Mouse (Mus musculus) kidney, postnatal 25 days (tissue): ENCODE data around the gene Itm2b.
A peak's percentile ranks its signal among the peaks of the same experiment; 100 is the strongest.

Source experiments
- DNase-seq, 2 experiments: peaks; one replicate each; pipeline ENCODE4 v3.0.0; 2021; ENCODE audit warnings: mixed read lengths in 2 of 2

Gene Itm2b

DNA sequence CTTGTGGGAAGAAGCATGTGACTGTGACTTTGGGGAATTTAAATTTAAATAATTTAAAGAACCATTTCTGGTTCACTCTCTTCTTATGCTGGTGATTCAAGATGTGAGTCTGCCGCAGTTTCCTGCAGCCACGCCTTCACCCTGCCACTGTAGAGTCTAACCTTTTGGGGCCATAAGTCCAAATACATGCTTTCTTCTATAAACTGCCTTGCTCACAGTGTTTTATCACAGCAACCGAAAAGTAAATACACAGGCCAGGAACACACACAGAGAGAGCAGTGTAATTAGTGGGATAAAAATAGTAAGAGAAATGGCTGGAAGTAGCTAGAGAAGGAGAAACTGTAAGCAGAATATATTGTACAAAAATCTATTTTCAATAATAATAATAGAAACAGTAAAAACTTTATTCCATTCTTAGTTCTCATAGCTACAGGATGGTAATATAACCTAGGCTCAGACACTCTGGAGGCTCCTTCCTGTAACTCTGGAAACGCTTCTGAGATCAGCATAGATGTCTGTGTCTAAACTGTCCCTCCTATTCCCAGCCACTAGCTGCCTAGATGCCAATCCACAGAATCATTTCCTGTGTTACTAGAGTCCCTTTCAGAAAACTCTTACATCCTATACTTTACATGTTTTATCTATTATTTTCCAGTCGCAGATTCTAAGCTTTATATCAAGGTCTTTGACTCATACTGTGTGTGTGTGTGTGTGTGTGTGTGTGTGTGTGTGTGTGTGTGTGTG, 9.3 kb upstream of the Itm2b start:
- DNase-seq: no peak

DNA sequence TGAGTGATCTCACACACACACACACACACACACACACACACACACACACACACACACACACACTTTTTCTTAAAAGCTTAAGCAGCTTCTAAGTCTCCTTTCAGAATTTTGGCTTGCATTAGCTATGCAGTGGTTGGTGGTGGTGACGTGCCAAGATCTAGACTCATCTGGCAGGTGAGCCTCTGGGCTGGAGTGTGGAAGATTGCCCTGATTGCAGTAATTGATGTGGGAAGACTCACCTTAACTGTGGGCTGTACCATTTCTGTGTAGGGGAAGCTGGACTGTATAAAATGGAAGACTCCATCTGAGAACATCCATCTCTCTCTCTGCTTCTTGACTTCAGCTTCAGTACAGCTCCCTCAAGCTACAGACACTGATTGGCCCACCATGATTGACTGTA, 6.4 kb upstream of the Itm2b start:
- DNase-seq: no peak

DNA sequence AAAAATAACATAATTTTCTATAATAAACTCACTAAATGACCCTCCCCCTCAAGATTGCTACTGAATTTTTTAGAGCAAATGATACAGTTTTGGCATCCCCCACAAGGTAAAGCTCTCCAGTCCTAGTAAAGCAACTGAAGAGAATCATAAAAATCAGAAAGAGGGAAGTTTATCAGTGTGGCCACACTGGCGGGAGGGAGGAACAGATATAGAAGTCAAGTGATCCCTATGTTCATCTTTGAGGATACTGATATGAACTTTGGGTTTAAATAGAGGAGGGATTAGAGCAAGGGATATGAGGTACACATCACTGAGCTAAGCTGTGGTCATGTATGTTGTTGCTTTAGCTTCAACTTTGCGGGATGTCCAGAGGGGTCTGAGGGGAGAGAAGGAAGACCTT, 5.1 kb upstream of the Itm2b start:
- DNase-seq: no peak

DNA sequence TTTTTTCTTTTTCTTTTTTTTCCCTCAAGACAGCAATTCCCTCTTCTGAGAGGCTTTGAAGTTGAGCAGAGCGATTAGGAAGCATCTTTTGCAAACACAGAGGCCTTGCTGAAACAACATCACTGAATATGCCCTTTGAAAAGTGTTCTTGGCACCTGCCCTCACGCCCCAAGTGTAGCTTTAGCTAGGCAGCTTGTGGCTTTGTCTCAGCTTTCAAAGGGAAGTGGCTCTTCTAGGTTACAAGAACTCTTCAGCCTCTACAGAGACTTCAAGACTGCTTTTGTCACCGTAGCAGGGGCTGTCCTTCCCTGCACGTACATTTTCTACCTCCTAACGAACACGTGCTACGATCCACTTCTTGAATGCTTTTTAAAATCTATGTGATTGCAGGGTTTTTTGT, 4.0 kb upstream of the Itm2b start:
- DNase-seq: no peak

DNA sequence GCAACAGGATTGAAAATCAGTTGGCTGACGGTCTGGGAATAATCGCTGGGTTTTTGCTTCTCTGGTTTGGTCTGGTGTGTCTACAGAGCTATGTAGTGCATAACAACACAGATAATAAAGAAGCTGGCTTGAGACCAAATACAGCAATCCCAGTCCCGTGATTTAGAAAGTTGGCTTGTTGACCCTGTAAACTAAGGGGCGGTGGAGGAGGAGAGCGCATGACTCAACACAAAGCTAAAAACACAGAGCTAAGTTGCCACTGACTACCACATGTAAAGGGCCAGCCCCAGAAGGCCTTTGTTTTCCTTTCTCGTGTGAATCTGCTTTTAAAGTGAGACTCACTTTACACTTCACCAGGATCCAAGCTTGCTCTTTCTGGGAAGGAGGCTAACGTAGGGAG, 3.5 kb upstream of the Itm2b start:
- peak; percentile 65 to 77 for DNase-seq

DNA sequence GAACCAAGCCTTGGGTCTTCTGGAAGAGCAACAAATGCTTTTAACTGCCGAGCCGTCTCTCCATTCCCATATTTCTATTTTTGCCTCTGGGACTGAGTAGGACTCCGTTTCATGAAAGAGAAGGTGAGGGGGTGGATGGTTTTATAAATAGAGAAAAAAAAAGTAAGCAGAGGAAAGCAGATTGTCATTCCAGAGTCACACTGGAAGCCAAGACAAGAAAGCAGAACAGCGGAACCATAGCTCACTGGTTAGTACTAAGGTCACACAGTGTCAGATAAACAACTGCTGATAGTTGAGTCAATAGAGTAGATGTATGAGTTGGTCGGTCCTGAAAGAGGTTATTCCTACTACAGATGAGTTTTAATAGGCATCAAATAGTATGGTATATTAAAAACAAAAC, 1.4 kb upstream of the Itm2b start:
- no peak for DNase-seq

DNA sequence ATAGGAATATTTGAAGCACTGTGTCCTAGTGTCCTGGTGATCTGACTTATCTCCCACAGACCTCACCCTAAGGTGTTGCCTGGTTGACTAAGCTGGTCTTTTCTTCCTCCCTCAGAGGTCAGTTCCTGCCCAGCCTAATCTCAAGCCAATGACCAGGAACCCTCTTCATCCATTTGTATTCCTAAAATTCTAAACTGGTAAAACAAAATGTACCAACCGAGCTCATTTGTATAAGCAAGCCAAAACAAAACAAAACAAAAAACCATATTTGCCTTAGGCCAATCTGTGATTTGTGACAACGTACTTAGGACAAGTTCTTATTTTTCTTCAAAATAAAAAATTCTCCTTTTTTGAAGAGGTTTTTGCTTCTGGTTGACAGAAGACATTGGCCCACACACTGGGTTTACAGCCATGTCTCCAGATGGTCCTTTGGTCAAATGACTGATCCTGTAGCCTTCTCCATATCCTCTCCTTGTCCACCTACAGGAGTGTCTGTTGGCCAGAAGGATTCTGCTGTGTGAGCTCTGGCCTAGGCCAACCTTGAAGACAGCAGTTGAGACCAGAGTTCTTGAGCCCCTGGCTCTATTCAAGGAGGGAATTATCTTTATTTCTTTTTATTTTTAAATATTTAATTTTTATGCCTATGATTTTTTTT, 758 bp upstream of the Itm2b start:
- peak in 1 of 2 experiments; percentile 52 for DNase-seq

DNA sequence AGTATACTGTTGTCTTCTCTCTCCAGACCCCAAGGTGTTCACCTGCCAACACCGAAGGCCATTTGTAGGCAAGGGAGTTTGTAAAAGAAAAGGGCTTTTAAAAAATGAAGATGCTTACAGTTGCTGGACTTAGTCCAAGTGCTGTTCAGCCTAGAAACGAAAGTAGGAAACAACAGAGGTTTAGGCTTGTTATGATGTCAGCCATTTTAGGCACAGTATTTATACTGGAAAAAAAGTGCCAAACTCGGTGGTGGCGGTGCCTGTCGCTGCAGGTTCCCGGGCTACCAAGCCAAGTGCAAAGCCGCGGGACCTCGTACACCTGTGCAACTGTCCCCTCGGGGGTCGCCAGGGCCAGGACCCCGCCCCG, 560 bp downstream of the Itm2b start:
- peak in 1 of 2 experiments; percentile 33 for DNase-seq

DNA sequence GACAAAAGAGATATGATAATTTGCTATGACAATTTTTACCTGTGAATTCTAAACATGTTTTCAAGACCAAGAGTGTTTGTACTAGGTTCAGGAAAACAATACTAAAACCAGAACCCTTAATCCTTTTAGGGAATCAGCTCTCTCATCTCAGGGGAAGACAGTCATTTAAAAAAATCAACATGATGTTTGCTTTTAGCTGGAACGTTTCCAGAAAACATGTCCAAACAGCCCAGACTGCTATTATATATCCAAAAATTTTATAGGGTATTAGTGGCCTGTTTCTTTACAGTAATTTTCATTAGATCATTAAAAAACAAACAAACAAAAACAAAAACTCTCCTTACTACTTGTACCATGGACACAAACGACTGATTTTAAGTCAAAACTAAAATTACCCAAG, 1.3 kb downstream of the Itm2b start:
- no peak for DNase-seq

DNA sequence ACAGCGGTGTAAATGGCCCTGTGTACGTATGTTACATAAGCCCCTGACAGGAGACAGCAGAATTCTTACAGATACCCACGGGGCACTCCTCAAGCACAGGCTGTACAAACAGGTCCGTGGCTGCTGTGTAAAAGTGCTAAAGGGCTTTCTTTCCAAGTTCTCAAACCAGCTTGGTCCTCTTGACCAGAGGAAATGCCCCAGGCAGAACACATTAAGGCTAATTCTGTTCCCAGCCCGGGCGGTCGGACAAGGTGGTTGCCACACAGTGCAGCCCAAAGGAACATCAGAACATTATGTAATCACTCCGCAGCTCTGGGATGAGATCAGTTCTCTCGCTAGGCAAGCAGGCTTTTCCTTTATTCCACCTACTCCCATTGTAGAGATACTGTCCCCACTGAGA, 2.4 kb downstream of the Itm2b start:
- DNase-seq: peak; percentile 65 to 89

DNA sequence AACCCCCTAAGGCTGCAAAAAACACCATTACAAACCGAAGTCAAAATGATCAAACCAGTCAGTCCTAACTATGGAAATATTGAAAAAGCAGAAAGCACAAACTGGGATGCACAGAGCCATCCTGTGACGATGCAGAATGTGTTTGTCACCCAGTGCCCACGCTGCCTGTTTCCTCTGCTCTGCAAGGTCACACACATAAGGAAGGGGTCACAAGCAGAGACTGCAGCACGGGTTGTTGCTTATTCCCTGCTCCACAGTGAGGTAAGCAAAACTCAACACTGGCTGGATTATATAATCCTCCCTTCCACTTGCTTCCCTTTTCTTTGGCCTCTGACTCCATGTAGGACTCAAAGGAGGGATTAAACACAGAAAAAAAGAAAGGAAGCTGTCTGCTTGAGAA, 3.5 kb downstream of the Itm2b start:
- DNase-seq: no peak

DNA sequence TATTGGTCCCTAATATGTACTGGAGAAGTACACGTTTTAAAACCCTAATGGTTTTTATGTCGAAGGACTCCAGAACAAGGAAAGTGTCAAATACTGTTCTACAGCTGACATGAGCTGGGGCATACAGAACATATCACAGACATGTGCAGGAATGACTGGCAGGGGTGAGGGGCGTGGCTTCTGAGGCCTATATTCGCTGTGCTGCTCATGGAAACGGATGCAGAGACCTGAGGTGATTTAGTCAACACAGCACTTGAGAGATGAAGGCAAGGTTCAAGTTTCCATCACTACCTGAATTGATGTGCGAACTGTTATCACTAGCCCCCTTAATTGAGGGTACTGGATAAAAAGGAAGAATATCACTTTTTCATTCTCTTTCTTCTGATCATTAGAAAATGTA, 7.3 kb downstream of the Itm2b start:
- no peak for DNase-seq

DNA sequence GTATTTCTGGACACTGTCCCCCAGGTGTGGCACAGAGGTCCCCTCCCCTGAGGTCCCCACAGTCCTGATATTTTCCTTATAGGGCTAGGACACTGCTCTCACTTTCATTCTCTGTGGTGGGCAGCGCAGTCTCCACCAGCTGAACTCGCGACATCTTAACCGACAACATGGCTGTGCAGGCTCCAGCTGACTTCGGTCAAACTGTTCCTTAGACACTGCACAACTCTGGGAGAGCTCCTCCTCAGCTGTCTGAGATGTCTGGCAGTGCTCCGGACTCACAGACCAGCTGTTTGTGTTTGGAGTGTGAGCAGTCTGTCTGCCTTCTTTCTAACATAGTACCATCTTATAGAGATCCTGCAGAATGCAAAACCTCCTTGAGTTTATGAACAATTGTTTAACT, 8.2 kb downstream of the Itm2b start:
- DNase-seq: peak in 1 of 2 experiments; percentile 52

DNA sequence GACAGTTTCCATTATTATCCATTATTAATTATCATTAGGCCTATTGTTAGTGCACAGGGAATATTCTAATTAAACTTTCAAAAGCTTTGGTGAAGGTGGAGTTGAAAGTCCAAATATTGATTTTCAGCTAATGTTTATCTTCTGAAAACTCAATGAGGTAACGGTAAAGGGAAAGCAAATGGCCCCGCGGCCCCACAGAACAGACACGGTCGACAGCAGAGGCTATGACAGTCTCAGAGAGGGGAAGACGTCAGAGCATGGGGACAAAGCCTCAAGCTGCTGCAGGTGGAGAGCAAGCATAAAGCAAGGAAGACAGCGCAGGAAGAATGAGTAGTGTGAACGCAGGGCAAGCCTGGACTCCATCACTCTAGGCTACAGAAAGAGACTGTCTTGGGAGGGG, 9.2 kb downstream of the Itm2b start:
- no peak for DNase-seq

DNA sequence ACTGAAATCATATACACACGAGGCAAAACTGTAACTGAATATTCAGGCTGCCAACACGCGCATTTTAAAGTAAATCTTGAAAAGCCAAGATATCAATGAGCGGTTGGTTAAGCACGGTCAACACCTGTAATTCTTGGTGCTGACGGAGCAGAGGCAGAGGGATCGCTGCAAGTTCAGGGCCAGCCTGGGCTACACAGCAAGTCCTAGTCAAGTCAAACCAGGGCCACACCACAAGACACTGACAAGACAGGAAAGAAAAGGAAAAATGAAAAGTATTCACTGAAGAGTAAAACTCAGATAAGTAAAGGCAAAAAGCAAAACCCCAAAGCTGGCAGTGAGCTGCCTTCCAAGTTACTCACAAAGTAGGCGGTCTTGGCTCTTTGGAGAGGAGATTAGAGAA, 9.6 kb downstream of the Itm2b start:
- no peak for DNase-seq

DNA sequence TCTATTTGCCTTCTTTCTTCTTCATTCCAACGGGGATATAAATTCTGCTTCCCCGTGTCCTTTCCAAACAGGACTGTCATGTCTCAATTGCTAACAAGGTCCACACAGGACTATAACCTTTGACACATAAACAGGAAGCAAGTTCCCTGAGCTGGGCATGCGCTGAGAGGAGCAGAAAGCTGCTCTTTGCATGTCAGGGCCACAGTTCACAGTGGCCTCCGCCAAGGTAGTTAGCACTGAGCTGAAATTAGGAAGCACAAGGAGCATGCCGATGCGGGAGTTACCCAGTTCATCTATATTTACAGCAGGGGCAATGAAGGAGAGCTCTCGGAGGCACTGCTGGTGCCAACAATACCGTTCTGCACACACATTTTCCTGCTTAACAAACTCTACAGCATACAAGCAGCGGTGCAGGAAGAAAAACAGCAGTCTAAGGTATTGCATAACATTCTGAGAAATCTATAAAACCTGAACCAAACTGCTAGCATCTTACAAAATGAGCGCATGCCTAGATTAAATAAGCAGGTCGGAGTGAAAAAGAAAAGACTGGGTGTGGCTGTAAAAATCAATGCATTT, 10.7 kb downstream of the Itm2b start:
- peak; percentile 84 to 93 for DNase-seq

DNA sequence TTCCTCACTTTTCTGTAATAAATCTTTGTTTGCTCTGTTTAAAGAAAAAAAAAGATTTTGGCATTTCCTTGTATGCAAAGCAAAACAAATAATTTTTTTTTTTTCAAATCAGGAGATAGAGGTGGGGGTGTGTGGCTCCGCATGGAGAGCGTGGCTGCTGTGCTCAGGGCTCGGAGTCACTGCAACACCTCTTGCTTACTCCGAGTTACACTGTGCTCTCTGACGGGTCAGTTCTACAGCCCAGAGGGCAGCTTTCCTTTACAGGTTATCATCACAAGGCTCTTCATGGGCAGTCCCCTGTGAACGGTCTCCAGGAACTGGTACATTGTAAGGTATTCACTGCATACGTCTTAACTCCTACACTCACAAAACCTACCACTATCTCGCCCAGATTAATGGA, 11.5 kb downstream of the Itm2b start:
- DNase-seq: no peak

DNA sequence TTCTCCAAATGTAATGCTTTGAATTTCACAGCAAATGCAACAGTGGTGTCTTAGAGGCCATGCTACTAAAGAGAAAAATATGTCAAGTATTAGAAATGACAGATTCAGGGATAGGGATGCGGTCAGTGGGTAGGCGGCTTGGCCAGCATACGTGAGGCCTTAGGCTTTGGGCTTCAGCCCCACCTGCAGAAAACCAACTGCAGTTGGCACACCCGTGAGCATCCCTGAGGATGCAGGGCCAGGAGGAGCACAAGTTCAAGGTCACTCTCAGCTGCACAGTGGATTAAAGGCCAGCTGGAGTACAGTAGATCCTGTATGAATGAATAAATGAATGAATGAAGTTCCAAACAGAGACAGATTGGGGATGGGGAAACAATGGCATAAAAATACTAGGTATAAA, 12.1 kb downstream of the Itm2b start:
- DNase-seq: no peak

DNA sequence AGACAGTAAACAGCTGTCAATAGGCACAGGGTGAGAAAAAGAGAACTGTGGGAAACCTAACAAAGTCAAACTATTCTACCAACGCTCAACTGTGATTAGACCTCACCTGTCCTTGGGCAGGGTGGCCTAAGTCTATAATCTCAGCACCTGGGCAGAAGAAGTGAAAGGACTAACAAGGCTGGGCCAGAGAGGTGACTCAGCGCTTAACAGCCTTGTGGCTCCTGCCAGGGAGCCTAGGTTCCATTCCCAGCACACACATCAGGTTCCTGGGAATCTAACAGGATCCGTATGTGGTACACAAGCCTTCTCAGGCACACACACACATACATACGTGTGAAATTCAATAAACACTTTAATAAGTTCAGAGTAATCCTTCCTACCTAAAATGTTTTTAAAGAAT, 13.5 kb downstream of the Itm2b start:
- DNase-seq: no peak

DNA sequence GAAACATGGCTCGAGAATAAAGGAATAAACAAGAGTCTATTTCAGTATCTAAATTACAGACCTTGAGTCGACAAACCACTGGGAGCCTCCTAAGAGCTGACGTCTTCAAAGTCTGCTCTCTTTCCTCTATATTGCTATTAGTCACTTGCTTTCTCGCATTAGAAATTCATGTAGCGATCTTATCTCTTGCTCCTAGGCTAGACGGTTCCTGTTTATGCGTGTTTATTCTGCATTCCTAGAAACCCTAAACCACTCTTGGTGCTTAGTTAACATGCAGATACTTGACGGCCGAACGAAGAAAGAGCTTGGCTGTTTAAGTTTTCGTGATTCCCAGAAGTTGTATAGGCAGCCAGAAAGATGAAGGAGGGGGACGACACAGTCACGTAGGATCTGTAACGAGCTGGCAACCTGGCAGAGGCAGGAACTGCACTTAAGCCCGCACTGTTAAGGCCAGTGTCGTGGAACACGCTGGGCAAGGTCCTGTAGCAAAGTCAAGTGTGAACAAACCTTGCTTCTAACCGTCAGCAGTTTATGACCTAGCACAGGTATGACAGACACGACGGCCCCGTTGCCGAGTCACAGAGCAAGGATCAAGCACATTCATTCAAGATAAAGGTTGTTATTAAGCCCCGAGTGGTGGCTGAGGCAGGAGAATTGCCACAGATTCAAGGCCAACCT, 14.3 kb downstream of the Itm2b start:
- peak; percentile 46 to 71 for DNase-seq

DNA sequence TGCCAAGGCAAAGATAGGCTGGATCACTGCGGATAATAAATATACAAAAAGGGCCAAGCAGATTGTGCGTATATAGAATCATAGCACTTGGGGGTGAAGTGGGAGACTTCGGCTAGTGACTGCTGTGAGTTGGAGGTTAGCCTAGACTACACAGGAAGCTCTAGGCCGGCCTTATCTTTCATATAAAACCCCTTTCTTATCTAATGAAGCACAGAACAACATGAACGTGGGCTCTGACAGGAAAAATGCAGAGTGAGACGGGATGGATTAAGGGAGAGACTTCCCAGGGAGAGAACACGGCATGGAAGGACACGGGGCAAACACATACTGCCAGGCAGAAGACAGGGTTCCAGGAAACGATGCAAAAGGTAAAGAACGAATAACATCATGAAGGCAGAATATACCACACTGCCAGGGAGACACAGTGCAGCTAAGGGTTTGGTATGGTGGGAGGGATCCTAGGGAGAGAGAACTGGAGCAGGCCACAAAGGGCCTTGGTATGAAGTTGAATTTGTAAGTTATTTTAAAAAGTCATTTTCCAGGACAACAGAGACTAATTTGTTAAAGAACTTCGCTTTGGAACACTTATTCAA, 14.9 kb downstream of the Itm2b start:
- DNase-seq: no peak

DNA sequence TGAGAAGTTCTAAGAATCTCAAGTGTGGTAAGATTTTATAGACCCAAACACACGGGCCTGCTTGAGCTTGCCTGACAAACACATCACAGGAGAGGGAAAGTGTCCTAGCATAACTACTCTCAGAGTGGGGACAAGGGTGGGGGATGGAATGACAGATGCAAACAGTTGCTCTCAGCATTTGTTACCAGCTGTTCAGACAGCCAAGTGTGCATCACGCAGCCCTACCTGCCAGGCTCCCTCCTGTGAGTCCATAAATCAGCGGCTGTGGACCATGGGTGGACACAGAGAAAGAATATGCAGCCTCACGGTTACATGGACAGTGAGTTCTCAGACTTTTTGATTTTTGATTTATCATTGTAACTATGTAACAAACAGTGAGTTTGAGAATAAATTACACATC, 15.5 kb downstream of the Itm2b start:
- no peak for DNase-seq

DNA sequence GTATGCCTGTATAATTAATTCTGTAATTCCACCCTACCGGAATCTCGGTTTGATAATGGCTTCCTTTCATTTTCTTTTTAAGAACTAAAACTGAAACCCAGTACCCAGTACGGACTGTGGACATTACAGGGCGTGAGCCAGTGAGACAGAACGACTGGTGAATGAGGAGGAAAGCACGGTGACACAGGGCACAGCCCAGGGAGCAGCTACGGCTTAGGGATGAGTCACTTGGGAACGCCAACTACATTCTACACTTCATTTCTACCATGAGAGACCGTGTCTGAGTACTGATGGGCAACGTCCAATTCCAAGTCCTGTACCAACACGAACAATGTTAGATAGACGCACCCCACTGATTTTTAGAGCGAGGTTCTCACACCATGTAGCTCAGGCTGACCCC, 16.1 kb downstream of the Itm2b start:
- no peak for DNase-seq

DNA sequence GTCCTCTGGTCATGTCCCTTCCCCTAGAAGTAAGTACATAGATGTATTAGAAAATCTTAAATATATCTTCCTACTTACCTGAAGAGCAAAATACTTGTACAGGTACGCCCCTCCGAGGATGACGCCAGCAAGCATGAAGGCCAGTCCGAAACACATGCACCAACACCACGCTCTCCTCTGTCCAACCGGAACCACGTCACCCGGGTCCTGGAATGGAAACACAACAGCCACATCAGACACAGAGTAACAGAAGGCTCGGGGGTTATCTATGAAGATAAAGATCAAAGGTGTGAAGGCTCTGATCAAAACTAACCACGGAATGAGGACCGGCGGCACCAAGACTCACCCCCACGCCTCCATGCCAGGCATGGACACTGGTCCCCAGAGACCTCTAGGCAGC, 16.9 kb downstream of the Itm2b start:
- DNase-seq: no peak
